ENCODE assay signal across 9 mouse cellular contexts in the genomic region with DNA sequence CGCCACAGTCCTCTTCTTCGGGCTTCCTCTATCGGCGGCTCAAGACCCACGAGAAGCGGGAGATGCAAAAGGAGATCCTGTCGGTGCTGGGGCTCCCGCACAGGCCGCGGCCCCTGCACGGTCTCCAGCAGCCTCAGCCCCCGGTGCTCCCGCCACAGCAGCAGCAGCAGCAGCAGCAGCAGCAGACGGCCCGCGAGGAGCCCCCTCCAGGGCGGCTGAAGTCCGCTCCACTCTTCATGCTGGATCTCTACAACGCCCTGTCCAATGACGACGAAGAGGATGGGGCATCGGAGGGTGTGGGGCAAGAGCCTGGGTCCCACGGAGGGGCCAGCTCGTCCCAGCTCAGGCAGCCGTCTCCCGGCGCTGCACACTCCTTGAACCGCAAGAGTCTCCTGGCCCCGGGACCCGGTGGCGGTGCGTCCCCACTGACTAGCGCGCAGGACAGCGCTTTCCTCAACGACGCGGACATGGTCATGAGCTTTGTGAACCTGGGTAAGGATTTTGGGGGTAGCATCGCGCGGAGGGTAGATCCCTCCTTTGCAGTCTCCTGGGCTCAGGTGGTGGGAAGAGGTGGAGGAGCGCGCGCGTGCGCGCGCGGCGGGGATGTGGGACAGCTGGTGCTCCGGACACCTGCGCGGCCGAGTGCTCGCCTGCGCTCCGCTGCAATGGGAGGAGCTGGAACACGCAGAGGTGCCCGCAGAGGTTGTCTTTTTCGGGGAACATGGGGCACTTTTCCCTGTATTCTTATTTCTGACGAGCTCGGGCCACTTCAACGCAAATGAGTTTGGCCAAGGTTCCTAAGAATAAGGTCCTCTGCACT. TPM values are rescaled to one million over a fixed set of nuclear protein-coding genes. Genes with fewer than 3 reads are reported as not detected.
DNase-seq lines count a peak whose midpoint lies in the region; ATAC-seq and TF ChIP-seq lines count a peak whose summit lies in the region.
"Had no signal": no experiment of that assay in that cellular context is flagged by ENCODE, and none has a peak within 500 bp of the region (broad histone marks: within the 10 kb centered on the region; RNA-seq: fewer than 3 reads in every experiment).

No protein-coding gene starts in this region.

- peak; percentile 21 for ATAC-seq in intestine, embryonic 15.5 days
- peak; percentile 22; the same call in 1 of the 2 replicates for ATAC-seq in midbrain, embryonic 11.5 days (ENCODE audit: low FRiP score)

- no peak for TF ChIP-seq CTCF in cerebellum, adult 2 months (IDR thresholded peaks at IDR 0.05; ENCODE audit: borderline replicate concordance, insufficient read depth, low read depth, low read length)

- TF ChIP-seq POLR2A in cerebellum, adult 2 months (IDR thresholded peaks at IDR 0.05; ENCODE audit: borderline replicate concordance, insufficient read depth, low read length): no peak

- H3K4me3 ChIP-seq in cerebellum, adult 2 months (replicated peaks; ENCODE audit: insufficient read depth, low read depth, low read length): peak overlapping the region; percentile 42
- H3K4me3 ChIP-seq in intestine, embryonic 15.5 days (replicated peaks): peak overlapping the region; percentile 45
- peak overlapping the region; percentile 42 for H3K4me3 ChIP-seq in midbrain, embryonic 11.5 days (ENCODE audit: low read depth, low read length)
- H3K4me3 ChIP-seq: myocyte had no signal

- peak in 1 of 2 experiments; percentile 16 for DNase-seq in cerebellum, adult 2 months
- no peak for DNase-seq in cerebellum, adult 9-10 months
- peak; percentile 14 for DNase-seq in urinary bladder, postnatal 14 days (ENCODE audit: low spot score)
- no peak for DNase-seq in urinary bladder, postnatal 25 days (ENCODE audit: low spot score)
- peak; percentile 95 for DNase-seq in midbrain, embryonic 11.5 days (ENCODE audit: low spot score, missing footprints)
- DNase-seq in layer of hippocampus, adult 8-10 months (ENCODE audit: low spot score in 2 of 2): no peak
- DNase-seq in thymus, postnatal 14 days: no peak

- H3K9ac ChIP-seq in intestine, embryonic 15.5 days: peak overlapping the region; percentile 34
- H3K9ac ChIP-seq in midbrain, embryonic 11.5 days (ENCODE audit: low read length): peak overlapping the region; percentile 6

- peaks cover 5% of the 10 kb centered on the region; the same call in 1 of the 2 replicates for H3K27me3 ChIP-seq in cerebellum, adult 2 months (ENCODE audit: control insufficient read depth, insufficient read depth, low read length)
- H3K27me3 ChIP-seq in intestine, embryonic 15.5 days (replicated peaks): peaks cover 37% of the 10 kb centered on the region
- H3K27me3 ChIP-seq in midbrain, embryonic 11.5 days (ENCODE audit: control insufficient read depth, insufficient read depth, low read length): peaks cover 41% of the 10 kb centered on the region

- under 1% methylated on average over 63 of the region's 63 CpGs for WGBS in cerebellum, adult 2 months
- under 1% methylated on average over 63 of the region's 63 CpGs for WGBS in intestine, embryonic 15.5 days
- 2% methylated on average over 55 of the region's 63 CpGs for WGBS in midbrain, embryonic 11.5 days

- H3K36me3 ChIP-seq in intestine, embryonic 15.5 days: no peaks in the 10 kb centered on the region
- no peaks in the 10 kb centered on the region for H3K36me3 ChIP-seq in midbrain, embryonic 11.5 days (ENCODE audit: control insufficient read depth, insufficient read depth, low read length)

- H3K4me1 ChIP-seq in cerebellum, adult 2 months (ENCODE audit: control insufficient read depth, insufficient read depth, low read length): no peaks in the 10 kb centered on the region; the same call in 1 of the 2 replicates
- peaks cover 26% of the 10 kb centered on the region for H3K4me1 ChIP-seq in intestine, embryonic 15.5 days (replicated peaks)
- peaks cover 15% of the 10 kb centered on the region for H3K4me1 ChIP-seq in midbrain, embryonic 11.5 days (ENCODE audit: control insufficient read depth, insufficient read depth, low read length)

- H3K27ac ChIP-seq in cerebellum, adult 2 months (ENCODE audit: insufficient read depth, low read length): no peak overlapping the region
- no peak overlapping the region for H3K27ac ChIP-seq in intestine, embryonic 15.5 days
- no peak overlapping the region for H3K27ac ChIP-seq in midbrain, embryonic 11.5 days (ENCODE audit: low read depth, low read length)

- no peaks in the 10 kb centered on the region for H3K9me3 ChIP-seq in intestine, embryonic 15.5 days
- no peaks in the 10 kb centered on the region for H3K9me3 ChIP-seq in midbrain, embryonic 11.5 days (ENCODE audit: control insufficient read depth, low read length)

- peak overlapping the region; percentile 94 for H3K4me2 ChIP-seq in intestine, embryonic 15.5 days (replicated peaks)
- peak overlapping the region; percentile 72 for H3K4me2 ChIP-seq in midbrain, embryonic 11.5 days

RNA-seq across cellular contexts. Expression of a gene that starts 1.4 kb away (rescaled TPM):
- polyA plus RNA-seq in cerebellum, adult 2 months (2012; rRNA removed): 6.4 and 9.5 TPM in 2 replicates
- 1.5 and 1.6 TPM in 2 replicates for polyA plus RNA-seq in intestine, embryonic 15.5 days (2015; fragmentation: Nextera tagmentation; extraction: Ambion mirVana)
- polyA plus RNA-seq in midbrain, embryonic 11.5 days (2014; fragmentation: Nextera tagmentation; extraction: Ambion mirVana): 2.6 and 3.0 TPM in 2 replicates
- total RNA-seq in layer of hippocampus, adult 8-10 months (2022): 10 to 100 TPM in 2 of 4 experiments, 1 to 10 TPM in 2; 8.8 to 15.4 (median 9.7) TPM

Comparison
In these comparisons a context has a peak if more than half of its experiments do, and no peak if none do; other contexts are left out.
1. DNase-seq: peak in urinary bladder, postnatal 14 days (single experiment) and midbrain, embryonic 11.5 days (single experiment); none in cerebellum, adult 9-10 months (single experiment), urinary bladder, postnatal 25 days (single experiment), layer of hippocampus, adult 8-10 months (0 of 2) and thymus, postnatal 14 days (single experiment).
2. Peak in every context shown above with its lines, with median percentiles within 50 percentile points of each other: H3K4me3 ChIP-seq.